Mouse (Mus musculus) granulocyte monocyte progenitor cell, adult 5-6 weeks (primary cell): ENCODE measurements around the gene Plcd3. TPM values are rescaled to one million over a fixed set of nuclear protein-coding genes. Genes with fewer than 3 reads are reported as not detected.
A peak's percentile ranks its signal among the peaks of the same experiment; 100 is the strongest.

ENCODE experiments used
- ATAC-seq: replicated peaks from 2 replicates; pipeline ENCODE4 v1.8.0; 2016; ENCODE audit warnings: mild to moderate bottlenecking, moderate TSS enrichment, inconsistent platforms; ENCODE audit not compliant: poor library complexity, severe bottlenecking
- total RNA-seq, 2 experiments: library from RNA; stranded (forward) in 1 of 2; stranded (reverse) in 1 of 2; fragments of 200-712, 200-1000 nt in 1 of 2; fragments of >200 nt in 1 of 2; fragmentation: Nextera tagmentation in 1 of 2; gene quantifications; 2 replicates each; pipeline ENCODE4 v1.2.3; 2014 to 2017

Plcd3 gene
- total RNA-seq (2014; fragmentation: Nextera tagmentation), result 0.41 TPM in 1 of 2 replicates, not detected in the other
- total RNA-seq (2017), result 3.2 TPM in 1 of 2 replicates, not detected in the other

GRCm38 (mm10) chr11:103101481-103101865 lies at the start of gene Plcd3, which contains the start of gene Acbd4:
TSS of gene Plcd3 (minus strand) at chr11:103101658.
TSS of gene Acbd4 (plus strand) at chr11:103101682.
- ATAC-seq, result peak; percentile 41; the same call in 1 of the 2 replicates

- no peak for ATAC-seq
Measured at GRCm38 (mm10) chr11:103149771-103150170, 48.3 kb upstream of the Plcd3 start.

GRCm38 (mm10) chr11:103147766-103148165 lies 46.3 kb upstream of the Plcd3 start:
- ATAC-seq, result peak; percentile 54

DNA sequence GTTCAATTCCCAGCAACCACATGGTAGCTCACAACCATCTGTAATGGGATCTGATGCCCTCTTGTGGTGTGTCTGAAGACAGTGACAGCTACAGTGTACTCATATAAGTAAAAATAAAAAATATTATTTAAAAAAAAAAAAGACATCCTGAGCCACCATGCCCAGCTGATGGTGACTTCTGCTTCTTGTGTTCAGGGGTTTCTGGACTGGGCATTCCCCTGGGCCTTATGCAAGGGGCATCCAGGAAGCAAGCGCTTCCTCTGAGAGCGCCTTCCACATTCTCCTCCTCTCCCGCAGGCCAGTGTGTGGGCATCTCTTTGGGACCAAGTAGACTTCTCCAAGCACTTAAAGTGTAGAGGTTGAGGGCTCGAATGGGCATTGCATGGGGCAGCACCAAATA lies 44.9 kb upstream of the Plcd3 start:
- ATAC-seq, result peak; percentile 71

GRCm38 (mm10) chr11:103144309-103145285 lies 43.1 kb upstream of the Plcd3 start:
- 0 out of 2 replicates have a peak, but pooled peaks have one; percentile 18 for ATAC-seq

GRCm38 (mm10) chr11:103142441-103143182 lies 41.2 kb upstream of the Plcd3 start:
- peak; percentile 24 for ATAC-seq

GRCm38 (mm10) chr11:103141944-103142255 lies 40.4 kb upstream of the Plcd3 start:
- ATAC-seq, result no peak

DNA sequence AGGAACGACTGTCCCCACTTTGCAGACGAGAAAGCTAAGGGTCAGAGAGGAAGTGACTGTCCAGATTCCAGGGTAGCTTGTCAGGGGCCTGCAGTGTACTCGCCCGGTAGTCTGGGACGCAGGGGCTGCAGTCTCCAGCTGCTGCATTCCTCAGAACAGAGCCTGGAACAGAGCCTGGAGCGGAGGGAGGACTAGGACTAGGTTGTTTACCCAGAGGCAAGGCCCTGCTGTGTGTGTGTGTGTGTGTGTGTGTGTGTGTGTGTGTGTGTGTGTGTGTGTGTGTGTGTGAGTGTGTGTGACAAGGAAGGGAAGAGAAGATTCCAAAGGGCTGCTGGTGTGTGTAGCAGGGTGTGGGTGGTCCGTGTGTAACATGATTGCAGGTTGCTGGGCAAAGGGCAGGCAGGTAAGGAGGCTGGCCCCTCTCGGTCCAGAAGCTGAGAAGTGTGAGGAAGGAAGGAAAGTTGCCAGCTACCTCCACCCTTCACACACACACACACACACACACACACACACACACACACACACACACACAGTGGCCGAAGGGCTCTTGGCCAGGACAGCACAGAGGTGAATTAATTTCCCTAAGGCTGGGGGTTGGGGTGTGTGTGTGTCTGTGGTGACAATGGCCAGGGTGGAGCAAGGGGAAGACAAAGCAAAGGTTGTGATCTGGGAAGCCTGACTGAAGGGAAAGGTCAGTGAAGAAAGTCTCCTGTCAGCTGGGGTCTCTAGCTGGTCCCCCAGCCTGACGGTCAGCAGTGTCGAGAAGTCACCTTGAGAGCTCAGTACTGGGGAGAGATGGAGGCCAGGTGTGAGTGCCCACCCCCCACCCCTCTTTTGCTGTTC lies 39.9 kb upstream of the Plcd3 start:
- ATAC-seq, result no peak

DNA sequence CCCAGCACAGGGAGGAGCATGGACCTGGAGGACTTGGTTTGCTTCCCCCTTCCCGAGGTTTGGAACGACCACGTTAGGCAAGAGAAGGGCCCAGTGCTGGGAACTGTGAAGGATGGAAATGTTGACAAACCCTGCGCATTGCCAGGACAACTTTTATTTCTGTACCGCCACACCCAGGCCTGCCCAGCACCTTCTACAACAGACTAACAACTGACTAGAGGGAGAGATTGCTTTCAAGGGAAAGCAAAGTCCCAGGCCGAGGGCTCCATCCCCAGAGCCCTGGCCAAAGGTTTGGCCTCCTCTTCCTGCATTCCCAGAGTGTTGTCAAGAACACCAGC lies 39.3 kb upstream of the Plcd3 start:
- no peak for ATAC-seq

DNA sequence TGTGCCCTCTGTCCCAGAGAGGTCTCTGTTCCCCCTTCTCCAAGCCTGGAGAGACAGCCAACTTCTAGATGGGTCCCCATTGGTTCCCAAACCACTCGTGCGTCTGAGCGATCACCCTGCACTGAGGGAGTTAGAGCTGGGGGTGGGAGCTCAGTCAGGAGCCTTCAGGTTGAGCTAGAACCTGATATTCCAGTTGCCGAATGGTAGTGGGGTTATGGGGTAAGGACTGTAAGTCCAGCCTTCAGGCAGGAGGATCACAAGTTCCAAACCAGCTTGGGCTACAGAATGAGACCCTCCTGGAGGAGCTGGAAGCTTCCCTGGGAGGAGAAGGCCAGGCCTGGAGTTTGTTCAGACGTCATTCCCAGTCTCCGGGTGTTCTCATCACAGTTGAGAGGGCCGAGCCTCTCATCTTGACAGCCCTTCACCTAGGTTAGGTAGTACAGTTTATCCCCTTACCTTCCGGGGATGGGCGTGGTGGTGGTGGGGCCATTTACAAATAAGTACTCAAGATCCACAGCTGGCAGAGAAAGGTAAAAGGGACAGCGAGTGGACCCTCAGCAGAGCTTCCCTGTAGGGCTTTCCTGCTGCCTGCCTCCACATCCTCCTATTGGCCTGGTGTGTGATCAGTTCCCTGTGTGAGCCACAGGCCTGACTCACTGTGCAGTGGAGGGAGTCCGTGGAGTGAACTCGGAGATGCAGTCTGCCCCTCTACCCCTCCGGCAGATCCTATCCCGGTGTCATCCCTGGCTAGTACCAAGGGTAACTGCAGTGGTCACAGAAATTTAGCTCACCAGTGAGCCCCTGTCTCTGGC lies 38.7 kb upstream of the Plcd3 start:
- ATAC-seq, result no peak

DNA sequence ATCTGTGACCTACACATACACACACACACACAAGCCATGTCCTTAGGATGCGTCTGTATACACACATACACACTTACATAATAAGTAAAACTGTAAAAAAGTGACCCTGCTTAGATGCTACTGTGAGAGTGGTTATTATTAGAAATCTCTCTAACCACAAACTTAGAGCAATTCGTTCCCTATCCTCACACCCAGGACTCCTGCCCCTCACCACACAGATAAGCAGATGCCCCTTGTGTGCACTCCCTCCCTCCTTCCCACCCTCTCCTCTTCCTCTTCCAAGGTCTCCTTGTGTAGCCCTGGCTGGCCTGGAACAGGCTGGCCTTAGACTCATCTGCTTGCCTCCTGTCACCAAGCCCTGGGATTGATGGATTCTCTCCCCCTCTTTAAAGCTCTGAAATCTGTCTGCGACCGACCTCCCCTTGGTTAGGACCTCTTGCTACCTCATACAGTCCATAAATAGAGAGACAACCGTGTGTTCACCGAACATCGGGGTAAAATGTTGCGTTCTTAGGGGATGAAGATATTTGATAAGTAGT lies 34.6 kb upstream of the Plcd3 start:
- ATAC-seq, result peak; percentile 15; the same call in 1 of the 2 replicates

GRCm38 (mm10) chr11:103134221-103134620 lies 32.8 kb upstream of the Plcd3 start:
- no peak for ATAC-seq

- no peak for ATAC-seq
Measured at GRCm38 (mm10) chr11:103133456-103134185, 32.2 kb upstream of the Plcd3 start.

- peak; percentile 88 for ATAC-seq
Measured at GRCm38 (mm10) chr11:103132576-103133455, 31.4 kb upstream of the Plcd3 start.

GRCm38 (mm10) chr11:103131701-103132575 lies 30.5 kb upstream of the Plcd3 start, which contains the start of gene Hexim2:
TSS of gene Hexim2 (plus strand) at chr11:103132429.
- ATAC-seq, result peak; percentile 25

DNA sequence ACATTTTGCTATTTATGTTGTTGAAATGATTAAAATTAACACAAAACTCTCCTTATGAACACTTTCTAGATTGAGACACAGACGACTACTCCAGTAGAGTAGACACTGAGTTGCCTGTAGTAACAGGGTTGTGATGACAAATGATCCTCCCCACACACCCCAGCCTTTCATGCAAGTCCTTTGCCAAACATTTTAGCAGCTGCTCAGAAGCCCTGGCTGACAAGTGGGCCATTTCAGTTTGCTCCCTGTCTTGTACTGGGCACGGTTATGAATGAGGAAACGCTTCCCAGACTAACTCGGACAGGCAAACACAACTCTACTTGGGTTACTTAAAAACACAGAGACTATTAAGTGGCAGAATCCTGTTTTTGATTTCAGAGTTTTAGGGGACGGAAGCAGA lies 18.9 kb upstream of the Plcd3 start:
- ATAC-seq, result no peak

- ATAC-seq, result no peak
Measured at GRCm38 (mm10) chr11:103119609-103120008, 18.2 kb upstream of the Plcd3 start.
